Mouse (Mus musculus) embryonic facial prominence, embryonic 12.5 days (tissue): Measurements from ENCODE around the gene Fbxl17. TPM values are rescaled to one million over a fixed set of nuclear protein-coding genes. Genes with fewer than 3 reads are reported as not detected.

Experiments used
- ATAC-seq: fragments of 200-750 bp; cut with Nextera tagmentation; 2 replicates; pipeline ENCODE4 v1.8.0; 2017; ENCODE audit not compliant: insufficient number of reproducible peaks, insufficient read depth, low FRiP score, low TSS enrichment
- H3K27ac ChIP-seq: fragments of 300-500 bp; sonication (generic); 2 replicates; pipeline ENCODE4 v1.5.1; 2016; ENCODE audit warnings: mild to moderate bottlenecking
- H3K27me3 ChIP-seq: fragments of 300-500 bp; sonication (generic); 2 replicates; pipeline ENCODE4 v1.6.1; 2016; ENCODE audit warnings: mild to moderate bottlenecking, moderate library complexity
- H3K36me3 ChIP-seq: fragments of 300-500 bp; sonication (generic); 2 replicates; pipeline ENCODE4 v1.6.1; 2016; ENCODE audit warnings: mild to moderate bottlenecking
- H3K4me1 ChIP-seq: fragments of 300-500 bp; sonication (generic); 2 replicates; pipeline ENCODE4 v1.6.1; 2016
- H3K4me2 ChIP-seq: fragments of 300-500 bp; sonication (generic); replicated peaks from 2 replicates; pipeline ENCODE4 v1.6.1; 2016; ENCODE audit warnings: mild to moderate bottlenecking, moderate library complexity
- H3K4me3 ChIP-seq: fragments of 300-500 bp; sonication (generic); 2 replicates; pipeline ENCODE4 v1.5.1; 2016; ENCODE audit warnings: mild to moderate bottlenecking
- H3K9ac ChIP-seq: fragments of 300-500 bp; sonication (generic); 2 replicates; pipeline ENCODE4 v1.6.1; 2016; ENCODE audit warnings: mild to moderate bottlenecking, moderate library complexity
- H3K9me3 ChIP-seq: fragments of 300-500 bp; sonication (generic); 2 replicates; pipeline ENCODE4 v1.6.1; 2016; ENCODE audit warnings: mild to moderate bottlenecking, moderate library complexity
- WGBS: fragments of 180-500 bp; shearing (Covaris S2); methylation state at CpG from one replicate; pipeline ENCODE4 v1.1.7; 2016; 5-methylcytosine and 5-hydroxymethylcytosine counted together
- polyA plus RNA-seq: library from polyadenylated mRNA; unstranded; fragments of >200 nt; fragmentation: Nextera tagmentation; extraction: Ambion mirVana; gene quantifications from 2 replicates; pipeline ENCODE4 v1.2.1, GENCODE M21; 2016

Gene Fbxl17
- polyA plus RNA-seq, 1 experiment from 2014 or later, result 7.9 TPM

DNA sequence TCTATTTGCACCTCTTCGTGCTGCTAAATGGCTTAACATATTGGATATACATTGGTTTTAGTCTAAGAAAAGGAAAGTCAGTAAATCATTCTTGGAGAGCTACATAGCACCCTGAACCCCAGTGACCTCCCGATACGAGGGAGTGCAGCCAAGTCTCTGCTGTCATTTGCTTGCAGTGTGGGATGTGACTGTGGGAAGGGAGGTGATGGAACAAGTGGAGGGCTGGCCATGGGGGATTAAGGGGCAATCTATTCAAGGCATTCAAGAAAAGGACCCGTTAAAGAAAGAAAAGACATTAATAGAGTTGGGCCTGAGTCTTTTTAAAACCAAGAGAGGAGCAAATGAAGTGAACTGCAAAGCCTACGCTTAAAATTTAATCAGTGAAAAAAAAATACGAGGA, 388.8 kb downstream of the Fbxl17 start:
- Histone ChIP-seq H3K4me3 (no peak overlapping the region), H3K4me1 (no peaks in the 10 kb centered on the region), H3K9ac (no peak overlapping the region), H3K36me3 (no peaks in the 10 kb centered on the region), H3K27me3 (no peaks in the 10 kb centered on the region), H3K9me3 (no peaks in the 10 kb centered on the region), H3K27ac (no peak overlapping the region), H3K4me2 (no peak overlapping the region)
- 72% methylated on average over 6 of the region's 6 CpGs for WGBS
- ATAC-seq, result no peak

DNA sequence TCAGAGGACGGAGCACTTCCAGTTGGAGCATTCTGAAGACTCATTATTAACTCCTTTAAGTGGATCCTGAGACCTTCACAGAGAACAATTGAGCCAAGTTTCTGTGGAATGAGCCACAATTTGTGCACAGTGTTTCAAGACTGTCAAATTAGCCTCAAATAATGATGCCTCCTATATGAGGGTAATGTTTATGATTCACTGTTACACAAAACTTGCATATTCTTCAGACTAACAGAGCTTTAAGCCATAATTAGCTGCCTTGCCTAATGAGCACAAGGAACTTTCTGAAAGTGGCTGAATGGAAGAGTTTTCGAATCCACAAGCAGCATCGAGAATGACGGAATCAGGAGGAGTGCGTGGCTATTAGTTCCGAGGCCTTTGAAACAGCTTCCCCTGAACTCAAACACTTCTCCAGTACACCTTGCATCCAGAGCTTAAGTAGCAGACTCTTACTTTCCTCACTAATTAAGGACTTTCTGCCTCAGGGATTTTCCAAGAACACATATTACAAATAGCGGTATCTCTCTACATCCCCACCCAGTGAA, 389.5 kb downstream of the Fbxl17 start:
- Histone ChIP-seq H3K4me3 (no peak overlapping the region), H3K4me2 (no peak overlapping the region)

DNA sequence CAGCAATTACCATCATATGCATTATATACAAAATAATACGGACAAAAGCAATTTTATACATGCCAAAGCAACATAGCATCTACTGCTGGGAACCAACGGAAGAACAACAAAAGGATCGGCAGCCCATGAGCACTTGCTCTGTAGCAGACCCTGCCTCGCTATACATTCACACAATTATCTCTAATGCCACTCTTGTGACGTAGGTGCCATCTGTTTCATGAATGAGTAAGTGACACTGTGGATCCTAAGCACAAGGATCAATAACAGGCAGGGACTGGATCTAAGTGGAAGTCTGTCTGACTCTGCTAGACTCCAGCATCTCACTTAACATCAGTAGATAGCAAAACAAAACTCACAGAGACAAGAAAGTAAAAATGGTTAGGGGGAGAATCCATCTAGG, 391.8 kb downstream of the Fbxl17 start:
- Histone ChIP-seq H3K36me3 (no peaks in the 10 kb centered on the region), H3K27me3 (no peaks in the 10 kb centered on the region), H3K9ac (no peak overlapping the region), H3K27ac (no peak overlapping the region), H3K4me1 (no peaks in the 10 kb centered on the region), H3K4me3 (no peak overlapping the region), H3K4me2 (no peak overlapping the region), H3K9me3 (no peaks in the 10 kb centered on the region)
- no peak for ATAC-seq
- 82% methylated on average over 5 of the region's 5 CpGs for WGBS

More for the DNA sequence above, 389.5 kb downstream of the Fbxl17 start:
- no peaks in the 10 kb centered on the region for H3K36me3 ChIP-seq
- no peaks in the 10 kb centered on the region for H3K4me1 ChIP-seq
- no peak overlapping the region for H3K27ac ChIP-seq
- H3K9ac ChIP-seq, result no peak overlapping the region
- H3K27me3 ChIP-seq, result no peaks in the 10 kb centered on the region
- no peak for ATAC-seq
- no peaks in the 10 kb centered on the region for H3K9me3 ChIP-seq
- 79% methylated on average over 7 of the region's 7 CpGs for WGBS

DNA sequence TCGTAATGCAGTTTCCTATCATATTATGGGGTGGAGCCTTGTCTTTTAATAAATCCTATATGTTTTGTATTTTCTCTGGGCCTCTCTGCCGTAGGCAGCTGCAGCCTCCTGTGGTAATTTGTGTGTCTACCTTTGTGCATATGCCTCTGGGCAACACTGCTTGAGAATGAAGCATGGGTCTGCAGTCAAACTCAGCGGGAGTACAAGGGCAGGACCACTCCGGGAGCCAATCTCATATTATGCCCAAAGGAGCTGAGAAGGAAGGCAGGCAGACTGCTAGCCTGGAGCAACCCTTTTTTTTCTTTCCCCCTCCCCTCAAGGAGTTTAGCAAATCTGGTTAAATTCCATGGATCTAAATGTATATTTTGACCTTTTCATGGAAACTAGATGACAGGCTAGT, 392.3 kb downstream of the Fbxl17 start:
- H3K36me3 ChIP-seq, result no peaks in the 10 kb centered on the region
- no peaks in the 10 kb centered on the region for H3K9me3 ChIP-seq
- H3K9ac ChIP-seq, result no peak overlapping the region
- H3K4me1 ChIP-seq, result no peaks in the 10 kb centered on the region
- H3K4me3 ChIP-seq, result no peak overlapping the region
- WGBS, result 48% methylated on average over 4 of the region's 4 CpGs
- H3K27me3 ChIP-seq, result no peaks in the 10 kb centered on the region
- no peak overlapping the region for H3K4me2 ChIP-seq
- no peak for ATAC-seq
- H3K27ac ChIP-seq, result no peak overlapping the region

DNA sequence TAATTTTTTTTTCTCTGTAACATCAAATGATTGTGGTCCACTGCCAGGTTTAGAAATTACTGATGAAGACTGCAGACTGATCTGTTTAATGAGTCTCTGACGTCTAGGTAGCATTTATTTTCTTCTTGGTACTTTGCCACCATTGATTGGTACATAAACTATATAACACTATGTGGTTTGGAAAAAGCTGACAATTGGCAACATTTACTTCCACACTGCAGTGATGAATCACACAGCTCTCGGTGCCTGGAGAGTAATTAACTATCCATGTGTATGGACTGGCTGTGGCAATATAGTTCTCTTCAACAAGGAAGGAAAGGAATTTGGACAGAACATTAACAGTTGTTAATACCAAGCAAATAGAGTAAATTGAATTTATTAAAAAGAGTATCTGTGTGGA, 404.3 kb downstream of the Fbxl17 start:
- Histone ChIP-seq H3K27me3 (no peaks in the 10 kb centered on the region), H3K27ac (no peak overlapping the region), H3K9me3 (0 out of 2 replicates have a peak, but pooled peaks cover 4% of the 10 kb centered on the region), H3K36me3 (no peaks in the 10 kb centered on the region), H3K9ac (no peak overlapping the region), H3K4me1 (no peaks in the 10 kb centered on the region), H3K4me3 (no peak overlapping the region), H3K4me2 (no peak overlapping the region)
- WGBS, result 76% methylated on average over 2 of the region's 2 CpGs
- no peak for ATAC-seq

DNA sequence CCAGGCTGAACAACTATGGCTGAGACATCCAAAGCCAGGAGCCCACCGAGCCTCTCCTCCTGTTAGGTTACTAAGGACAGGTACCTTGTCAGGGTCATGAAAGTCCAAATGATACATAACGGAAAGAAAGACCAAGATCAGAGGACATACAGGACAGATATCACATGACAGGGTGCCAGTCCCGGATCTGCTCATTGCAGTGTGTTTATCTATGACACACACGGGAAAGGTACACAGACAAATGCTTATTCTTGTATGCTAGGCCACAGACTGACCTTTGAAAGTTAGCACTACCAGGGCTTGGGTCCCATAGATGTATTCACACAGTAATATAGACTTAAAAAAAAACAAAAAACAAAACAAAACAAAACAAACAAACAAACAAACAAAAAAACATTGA, 404.8 kb downstream of the Fbxl17 start:
- 0 out of 2 replicates have a peak, but pooled peaks cover 4% of the 10 kb centered on the region for H3K9me3 ChIP-seq
- H3K4me2 ChIP-seq, result no peak overlapping the region
- no peaks in the 10 kb centered on the region for H3K4me1 ChIP-seq
- WGBS, result 87% methylated on average over 4 of the region's 4 CpGs
- no peaks in the 10 kb centered on the region for H3K36me3 ChIP-seq
- no peak for ATAC-seq
- no peak overlapping the region for H3K9ac ChIP-seq
- no peak overlapping the region for H3K27ac ChIP-seq
- no peaks in the 10 kb centered on the region for H3K27me3 ChIP-seq
- no peak overlapping the region for H3K4me3 ChIP-seq

DNA sequence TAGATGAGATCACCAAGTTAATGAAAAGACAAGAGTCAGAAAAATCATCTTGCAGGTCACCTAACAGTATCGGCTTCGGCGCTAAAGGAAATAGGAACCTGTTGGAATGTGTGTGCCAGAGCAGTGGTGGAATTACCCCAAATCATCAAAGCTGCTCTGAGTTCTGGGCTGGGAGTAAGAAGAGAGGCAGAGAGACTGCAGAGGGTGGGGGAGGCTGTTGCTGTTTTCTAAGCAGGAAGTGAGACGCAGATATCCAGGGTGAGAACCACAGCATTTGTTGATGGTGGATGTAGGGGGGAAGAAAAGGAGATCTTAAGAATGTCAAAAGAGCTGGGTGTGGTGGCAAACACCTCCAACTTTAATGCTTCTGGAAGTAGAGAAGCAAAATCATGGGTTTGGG, 406.6 kb downstream of the Fbxl17 start:
- H3K27me3 ChIP-seq, result no peaks in the 10 kb centered on the region
- no peaks in the 10 kb centered on the region for H3K36me3 ChIP-seq
- no peak overlapping the region for H3K4me2 ChIP-seq
- 84% methylated on average over 4 of the region's 4 CpGs for WGBS
- 0 out of 2 replicates have a peak, but pooled peaks cover 4% of the 10 kb centered on the region for H3K9me3 ChIP-seq
- H3K4me3 ChIP-seq, result no peak overlapping the region
- H3K27ac ChIP-seq, result no peak overlapping the region
- H3K9ac ChIP-seq, result no peak overlapping the region
- ATAC-seq, result no peak
- H3K4me1 ChIP-seq, result no peaks in the 10 kb centered on the region

DNA sequence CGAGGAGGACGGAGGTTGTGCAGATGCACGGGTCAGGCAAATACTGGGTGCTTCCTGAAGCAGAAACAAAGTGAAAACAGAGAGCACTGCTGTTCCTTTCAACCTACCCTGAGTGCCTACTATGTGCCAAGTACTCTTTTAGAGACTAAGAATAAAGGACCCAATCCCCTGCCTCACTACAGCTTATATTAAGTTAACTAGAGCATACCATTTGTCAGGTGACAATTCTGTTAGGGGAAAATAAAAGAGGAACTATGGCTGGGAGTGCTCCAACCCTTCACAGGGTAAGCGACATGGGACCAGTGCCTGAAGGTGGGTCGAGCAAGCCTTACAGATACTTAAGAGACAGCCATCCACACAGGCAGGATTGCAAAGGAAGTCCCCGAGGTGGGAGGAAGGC, 407.0 kb downstream of the Fbxl17 start:
- Histone ChIP-seq H3K4me3 (no peak overlapping the region), H3K4me2 (no peak overlapping the region), H3K36me3 (no peaks in the 10 kb centered on the region), H3K9me3 (0 out of 2 replicates have a peak, but pooled peaks cover 4% of the 10 kb centered on the region), H3K9ac (no peak overlapping the region), H3K4me1 (no peaks in the 10 kb centered on the region), H3K27ac (no peak overlapping the region), H3K27me3 (no peaks in the 10 kb centered on the region)
- no peak for ATAC-seq
- WGBS, result 78% methylated on average over 6 of the region's 6 CpGs

DNA sequence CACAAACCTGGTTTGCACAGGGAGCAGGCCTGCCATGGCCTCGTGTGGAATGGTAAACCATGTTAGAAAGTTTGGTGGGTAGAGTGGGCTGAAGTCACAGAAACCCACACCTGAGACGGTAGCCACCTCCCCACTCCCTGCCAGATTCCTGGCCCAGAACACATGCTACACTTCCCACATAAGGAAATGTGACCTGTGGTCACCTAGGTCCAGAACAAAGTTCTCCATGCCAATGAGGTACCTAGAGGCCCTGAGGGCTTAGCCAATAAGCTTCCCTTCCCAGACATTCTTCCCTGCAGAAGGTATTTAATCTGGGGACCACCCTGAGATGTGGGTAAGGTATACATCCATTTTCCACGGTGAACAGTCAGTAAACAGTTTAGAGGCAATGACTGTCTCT, 409.7 kb downstream of the Fbxl17 start:
- Histone ChIP-seq H3K4me3 (no peak overlapping the region), H3K36me3 (no peaks in the 10 kb centered on the region), H3K27me3 (no peaks in the 10 kb centered on the region), H3K4me1 (no peaks in the 10 kb centered on the region), H3K4me2 (no peak overlapping the region), H3K9me3 (no peaks in the 10 kb centered on the region), H3K27ac (no peak overlapping the region), H3K9ac (no peak overlapping the region)
- 80% methylated on average over 3 of the region's 3 CpGs for WGBS
- no peak for ATAC-seq

DNA sequence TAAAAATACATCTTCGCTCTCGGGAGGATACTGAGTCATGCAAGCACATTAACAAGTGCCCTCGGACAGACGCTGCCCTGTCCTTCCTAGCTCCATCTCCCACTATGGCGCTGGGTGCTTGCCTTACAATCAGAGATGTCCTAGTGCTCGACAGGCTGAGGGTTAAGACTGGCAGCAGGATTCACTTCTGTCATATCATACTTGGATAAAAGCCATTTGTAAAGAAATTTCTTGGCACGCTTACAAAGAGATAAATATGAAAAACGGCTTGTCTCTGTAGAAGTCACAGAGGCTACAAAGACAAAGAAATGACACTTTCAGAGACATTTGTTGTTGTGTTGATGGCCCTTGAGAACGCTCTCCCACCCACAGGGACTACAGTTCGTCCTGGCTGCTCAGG, 412.6 kb downstream of the Fbxl17 start:
- Histone ChIP-seq H3K4me3 (no peak overlapping the region), H3K9me3 (no peaks in the 10 kb centered on the region), H3K27me3 (no peaks in the 10 kb centered on the region), H3K4me1 (no peaks in the 10 kb centered on the region), H3K9ac (no peak overlapping the region), H3K36me3 (no peaks in the 10 kb centered on the region), H3K27ac (no peak overlapping the region), H3K4me2 (no peak overlapping the region)
- WGBS, result 88% methylated on average over 10 of the region's 10 CpGs
- ATAC-seq, result no peak

DNA sequence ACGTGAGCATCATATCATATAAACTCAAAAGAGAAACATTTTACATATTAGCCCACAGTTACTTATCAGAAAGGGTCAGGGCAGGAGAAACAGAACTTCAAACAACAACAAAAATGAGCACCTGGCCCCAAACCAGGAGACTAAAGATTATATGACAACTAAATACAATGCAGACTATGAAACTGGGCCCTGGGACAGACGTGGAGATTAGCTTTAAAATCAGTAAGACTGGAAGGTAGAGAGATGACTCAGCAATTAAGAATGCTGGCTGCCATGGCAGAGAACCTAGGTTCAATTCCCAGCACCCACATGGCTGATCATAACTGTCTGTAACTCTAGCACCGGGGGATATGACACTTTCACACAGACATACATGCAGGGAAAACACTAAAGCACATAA, 413.3 kb downstream of the Fbxl17 start:
- Histone ChIP-seq H3K36me3 (no peaks in the 10 kb centered on the region), H3K9me3 (no peaks in the 10 kb centered on the region), H3K9ac (no peak overlapping the region), H3K27ac (no peak overlapping the region), H3K4me1 (no peaks in the 10 kb centered on the region), H3K4me2 (no peak overlapping the region), H3K4me3 (no peak overlapping the region), H3K27me3 (no peaks in the 10 kb centered on the region)
- 70% methylated on average over 3 of the region's 3 CpGs for WGBS
- ATAC-seq, result no peak

DNA sequence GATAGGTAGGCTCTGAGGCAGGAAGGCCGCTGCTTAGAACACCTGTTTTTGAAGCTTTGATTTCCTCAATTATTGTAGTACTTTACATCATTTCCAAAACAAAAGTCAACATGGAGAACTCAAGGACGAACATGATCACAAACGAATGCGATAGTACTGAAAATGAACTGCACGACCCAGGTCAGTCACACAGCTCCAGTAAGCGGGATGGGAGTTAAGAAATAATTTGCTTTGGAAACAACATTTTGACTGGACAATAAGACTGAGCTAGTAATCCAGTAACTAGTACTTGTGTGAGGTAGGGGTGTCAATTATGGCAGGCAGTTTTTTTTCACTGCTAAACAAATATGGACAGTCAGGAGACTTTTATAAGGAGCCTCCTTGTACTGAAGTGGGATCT, 414.6 kb downstream of the Fbxl17 start:
- no peaks in the 10 kb centered on the region for H3K4me1 ChIP-seq
- 93% methylated on average over 6 of the region's 6 CpGs for WGBS
- no peaks in the 10 kb centered on the region for H3K9me3 ChIP-seq
- no peaks in the 10 kb centered on the region for H3K36me3 ChIP-seq
- H3K4me2 ChIP-seq, result no peak overlapping the region
- H3K27ac ChIP-seq, result no peak overlapping the region
- no peak for ATAC-seq
- no peak overlapping the region for H3K9ac ChIP-seq
- H3K4me3 ChIP-seq, result no peak overlapping the region
- H3K27me3 ChIP-seq, result no peaks in the 10 kb centered on the region

DNA sequence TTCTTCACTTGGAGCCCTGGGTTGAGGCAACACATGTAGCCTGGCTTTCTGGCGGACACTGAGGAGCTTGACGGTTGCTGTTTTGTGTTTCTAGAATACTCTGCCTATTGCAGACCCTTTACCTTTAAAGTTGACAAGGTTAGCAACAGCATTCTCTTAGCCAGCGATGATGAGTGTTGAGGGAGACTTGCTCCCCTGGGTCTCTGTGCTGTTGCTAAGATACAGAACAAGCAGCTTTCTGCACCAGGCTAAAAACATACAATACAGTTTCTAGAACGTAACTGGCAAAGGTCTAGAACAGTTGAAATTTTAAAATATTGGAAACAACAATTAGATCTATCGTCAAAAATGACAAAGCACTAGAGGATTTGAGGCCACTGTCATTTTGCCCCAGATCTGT, 420.7 kb downstream of the Fbxl17 start:
- Histone ChIP-seq H3K4me3 (no peak overlapping the region), H3K4me1 (peaks cover 16% of the 10 kb centered on the region), H3K27ac (no peak overlapping the region), H3K9me3 (no peaks in the 10 kb centered on the region), H3K27me3 (no peaks in the 10 kb centered on the region), H3K4me2 (no peak overlapping the region), H3K9ac (no peak overlapping the region), H3K36me3 (no peaks in the 10 kb centered on the region)
- WGBS, result 84% methylated on average over 5 of the region's 5 CpGs
- no peak for ATAC-seq
